Mouse (Mus musculus) urinary bladder, adult 2 months (tissue): ENCODE measurements around the gene Cdhr3. TPM values are rescaled to one million over a fixed set of nuclear protein-coding genes. Genes with fewer than 3 reads are reported as not detected.
"Not testable (repeated sequence)": the region's sequence is repeated elsewhere in the genome, so short reads cannot be mapped to it uniquely, and the experiment has no call there.

ENCODE experiments used
- DNase-seq: peaks from one replicate; pipeline ENCODE4 v3.0.0; 2022; ENCODE audit warnings: low spot score
- polyA plus RNA-seq: library from polyadenylated mRNA; depleted of rRNA; stranded (reverse); fragments of >200 nt; gene quantifications from 2 replicates; pipeline ENCODE4 v1.2.3, GENCODE M21; 2012; rRNA removed

The Cdhr3 gene
- polyA plus RNA-seq, 1 experiment: not detected

- no peak for DNase-seq
These were observed 86.8 kb downstream of the Cdhr3 start for GRCm38 (mm10) chr12:33005858-33006257.

GRCm38 (mm10) chr12:33003339-33003965, 89.2 kb downstream of the Cdhr3 start:
- DNase-seq: no peak

GRCm38 (mm10) chr12:33000402-33000801, 92.3 kb downstream of the Cdhr3 start:
- no peak for DNase-seq

- not testable (repeated sequence) for DNase-seq
These were observed 92.9 kb downstream of the Cdhr3 start for GRCm38 (mm10) chr12:32999778-33000177.

- no peak for DNase-seq
These were observed 93.9 kb downstream of the Cdhr3 start for GRCm38 (mm10) chr12:32998766-32999165.

- DNase-seq: no peak
These were observed 97.4 kb downstream of the Cdhr3 start for GRCm38 (mm10) chr12:32995081-32995834.

- no peak for DNase-seq
These were observed 98.6 kb downstream of the Cdhr3 start for GRCm38 (mm10) chr12:32994081-32994480.

GRCm38 (mm10) chr12:32989731-32990130, 102.9 kb downstream of the Cdhr3 start:
- DNase-seq: no peak

- DNase-seq: no peak
These were observed 106.4 kb downstream of the Cdhr3 start for GRCm38 (mm10) chr12:32986284-32986683.

Other genes starting within 250 kb of the Cdhr3 start
- 145 and 163 TPM in 2 replicates for gene Sypl, start 139.0 kb downstream of the Cdhr3 start, polyA plus RNA-seq
- 12.4 and 20.3 TPM in 2 replicates for gene Atxn7l1, start 54.8 kb upstream of the Cdhr3 start, polyA plus RNA-seq